Mouse (Mus musculus) lung, postnatal 0 days (tissue): ENCODE measurements around the gene Nelfa.

Experiments
- CTCF ChIP-seq: IDR thresholded peaks from 2 replicates; pipeline ENCODE4 v1.5.1; 2016; ENCODE audit warnings: antibody characterized with exemption, mild to moderate bottlenecking
- EP300 ChIP-seq: IDR thresholded peaks from 2 replicates; pipeline ENCODE4 v1.6.1; 2016; ENCODE audit warnings: antibody characterized with exemption, mild to moderate bottlenecking, control low read depth

GRCm38 (mm10) chr5:33895116-33895515 lies 41.1 kb downstream of the Nelfa start:
- no peak for TF ChIP-seq EP300
- TF ChIP-seq CTCF, result no peak
